Mouse (Mus musculus): Measurements from ENCODE around the gene Zfp385b.

GRCm38 (mm10) chr2:77369174-77369573 is 450.3 kb downstream of the Zfp385b start:
- TF ChIP-seq CTCF (IDR thresholded peaks at IDR 0.05; ENCODE audit: extremely low read depth, insufficient read depth, low read length) (0 out of 2 replicates have a peak, but pooled peaks have one; percentile 12), POLR2A (IDR thresholded peaks at IDR 0.05; ENCODE audit: extremely low read depth, insufficient read depth, low read length) (no peak)

Data from cortical plate, adult 2 months (tissue).